ENCODE assay signal across 20 mouse cellular contexts in the genomic region with DNA sequence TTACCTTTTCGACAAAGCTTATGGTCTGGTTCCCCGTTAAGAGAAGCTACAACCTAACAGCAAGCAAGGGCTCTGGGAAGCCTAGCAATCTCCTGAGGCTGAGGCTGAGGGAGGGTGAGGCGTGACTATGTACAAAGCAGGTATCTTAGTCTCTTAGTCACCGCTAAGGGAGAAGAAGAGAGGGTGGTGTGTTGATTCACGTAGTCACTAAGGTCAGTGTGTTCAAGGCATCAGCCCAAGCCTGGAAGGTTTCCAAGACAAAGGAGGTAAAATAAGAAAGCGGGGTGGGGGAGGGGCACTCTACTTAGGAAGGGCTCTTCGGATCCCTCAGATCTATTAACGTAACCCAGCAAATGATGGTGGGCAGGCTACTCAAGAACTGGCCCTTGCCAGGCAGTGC. TPM values are rescaled to one million over a fixed set of nuclear protein-coding genes. Genes with fewer than 3 reads are reported as not detected.
DNase-seq lines count a peak whose midpoint lies in the region; ATAC-seq and TF ChIP-seq lines count a peak whose summit lies in the region.
"Had no signal": no experiment of that assay in that cellular context is flagged by ENCODE, and none has a peak within 500 bp of the region (broad histone marks: within the 10 kb centered on the region; RNA-seq: fewer than 3 reads in every experiment).

No protein-coding gene starts in this region.

- TF ChIP-seq POLR2A in kidney, adult 2 months (IDR thresholded peaks at IDR 0.05; ENCODE audit: low read depth, low read length), result no peak

- H3K27me3 ChIP-seq in kidney, adult 2 months (replicated peaks; ENCODE audit: control insufficient read depth, insufficient read depth, low read length), result no peaks in the 10 kb centered on the region
- no peaks in the 10 kb centered on the region for H3K27me3 ChIP-seq in kidney, embryonic 16.5 days (ENCODE audit: insufficient read depth, low read length)
- H3K27me3 ChIP-seq: neural tube, embryonic 13.5 days; Patski had no signal

- H3K4me1 ChIP-seq in kidney, adult 2 months (ENCODE audit: control insufficient read depth, insufficient read depth, low read length), result peaks cover 33% of the 10 kb centered on the region
- peaks cover 17% of the 10 kb centered on the region for H3K4me1 ChIP-seq in kidney, embryonic 16.5 days (ENCODE audit: insufficient read depth, low read length)

- no peak overlapping the region for H3K9ac ChIP-seq in kidney, embryonic 16.5 days (replicated peaks; ENCODE audit: low read length)
- H3K9ac ChIP-seq: hindbrain, embryonic 14.5 days; lung, embryonic 14.5 days; neural tube, embryonic 13.5 days had no signal

- H3K27ac ChIP-seq in kidney, adult 2 months (ENCODE audit: insufficient read depth, low read depth, low read length), result no peak overlapping the region
- H3K27ac ChIP-seq in kidney, embryonic 16.5 days (ENCODE audit: low read length), result no peak overlapping the region
- H3K27ac ChIP-seq: hindbrain, embryonic 14.5 days; neural tube, embryonic 13.5 days had no signal

- no peak for ATAC-seq in kidney, embryonic 16.5 days (ENCODE audit: low FRiP score, low TSS enrichment)
- 0 out of 2 replicates have a peak, but pooled peaks have one; percentile 12 for ATAC-seq in megakaryocyte progenitor cell, adult 5-6 weeks (replicated peaks; ENCODE audit: poor library complexity)
- ATAC-seq: Patski had no signal

- H3K4me2 ChIP-seq in kidney, embryonic 16.5 days (replicated peaks; ENCODE audit: low read depth, low read length), result no peak overlapping the region
- H3K4me2 ChIP-seq: hindbrain, embryonic 14.5 days; lung, embryonic 14.5 days; neural tube, embryonic 13.5 days had no signal

- no peak for TF ChIP-seq CTCF in kidney, adult 2 months (conservative IDR thresholded peaks at IDR 0.05; ENCODE audit: insufficient read depth, insufficient read length, low read depth, low read length)

- no peaks in the 10 kb centered on the region for H3K9me3 ChIP-seq in kidney, embryonic 16.5 days (ENCODE audit: low read length)
- H3K9me3 ChIP-seq: neural tube, embryonic 13.5 days had no signal

- WGBS in kidney, adult 2 months, result 45% methylated on average over 8 of the region's 8 CpGs
- 68% methylated on average over 8 of the region's 8 CpGs for WGBS in kidney, embryonic 16.5 days

- DNase-seq in adrenal gland, postnatal 14 days, result peak; percentile 29
- DNase-seq in adrenal gland, adult 18-20 months (ENCODE audit: low spot score in 2 of 2), result no peak
- DNase-seq in kidney, adult 2 months, result peak; percentile 68
- peak; percentile 21 for DNase-seq in NIH3T3 (ENCODE audit: low read depth)
- DNase-seq in embryo, embryonic 10.5 days (ENCODE audit: low spot score), result no peak
- no peak for DNase-seq in natural killer cell, adult 2 months (ENCODE audit: low spot score in 2 of 2)
- DNase-seq: cerebellum, adult 9-11 months; embryo, embryonic 11 days; heart, adult 11 months; kidney, adult 18-20 months; lung, embryonic 14.5 days; spleen, adult 18-20 months; thymus, postnatal 4 days had no signal

- H3K4me3 ChIP-seq in kidney, adult 2 months (ENCODE audit: insufficient read depth, low read depth, low read length), result no peak overlapping the region
- H3K4me3 ChIP-seq in kidney, embryonic 16.5 days (ENCODE audit: low read length), result no peak overlapping the region
- H3K4me3 ChIP-seq: neural tube, embryonic 13.5 days had no signal

- H3K36me3 ChIP-seq in kidney, adult 2 months (ENCODE audit: control insufficient read depth, insufficient read depth, low read length), result no peaks in the 10 kb centered on the region
- no peaks in the 10 kb centered on the region; the same call in 1 of the 2 replicates for H3K36me3 ChIP-seq in kidney, embryonic 16.5 days (ENCODE audit: insufficient read depth, low read length)
- H3K36me3 ChIP-seq: neural tube, embryonic 13.5 days had no signal

RNA-seq across cellular contexts. Expression of a gene that starts 9.5 kb away (rescaled TPM):
- total RNA-seq in adrenal gland, postnatal 14 days (2021), result 7.8 and 11.8 TPM in 2 replicates
- total RNA-seq in adrenal gland, adult 18-20 months (2021), result 1 to 10 TPM; 5.8 to 7.5 TPM
- polyA plus RNA-seq in kidney, adult 2 months (2012; rRNA removed), result 15.3 and 19.4 TPM in 2 replicates
- polyA plus RNA-seq in kidney, embryonic 16.5 days (2015; fragmentation: Nextera tagmentation; extraction: Ambion mirVana), result 23.7 and 25.0 TPM in 2 replicates
- 26.3 and 27.5 TPM in 2 replicates for total RNA-seq in megakaryocyte progenitor cell, adult 5-6 weeks (2015)
- total RNA-seq in megakaryocyte progenitor cell, adult 5-6 weeks (2017), result 18.3 and 18.9 TPM in 2 replicates

RNA-seq across cellular contexts. Expression of a gene that starts 28.9 kb away (rescaled TPM):
- 15.0 and 15.4 TPM in 2 replicates for total RNA-seq in adrenal gland, postnatal 14 days (2021)
- total RNA-seq in adrenal gland, adult 18-20 months (2021), result 10 to 100 TPM; 10.3 to 11.8 TPM
- polyA plus RNA-seq in kidney, adult 2 months (2012; rRNA removed), result 13.7 and 15.7 TPM in 2 replicates
- 13.8 and 15.1 TPM in 2 replicates for polyA plus RNA-seq in kidney, embryonic 16.5 days (2015; fragmentation: Nextera tagmentation; extraction: Ambion mirVana)
- 14.7 and 15.6 TPM in 2 replicates for total RNA-seq in megakaryocyte progenitor cell, adult 5-6 weeks (2015)
- total RNA-seq in megakaryocyte progenitor cell, adult 5-6 weeks (2017), result 9.8 and 10.6 TPM in 2 replicates

RNA-seq across cellular contexts. Expression of a gene that starts 30.4 kb away (rescaled TPM):
- total RNA-seq in adrenal gland, postnatal 14 days (2021), result 0.15 and 0.23 TPM in 2 replicates
- under 1 TPM in 1 of 2 experiments, not detected in 1; 0.13 TPM for total RNA-seq in adrenal gland, adult 18-20 months (2021)
- 0.13 and 0.19 TPM in 2 replicates for polyA plus RNA-seq in kidney, adult 2 months (2012; rRNA removed)
- 0.26 and 0.51 TPM in 2 replicates for polyA plus RNA-seq in kidney, embryonic 16.5 days (2015; fragmentation: Nextera tagmentation; extraction: Ambion mirVana)
- not detected in 2 replicates for total RNA-seq in megakaryocyte progenitor cell, adult 5-6 weeks (2015)
- total RNA-seq in megakaryocyte progenitor cell, adult 5-6 weeks (2017), result not detected in 2 replicates
- total RNA-seq: left cerebral cortex, postnatal 10 days; megakaryocyte, adult 5-6 weeks had no signal
- polyA plus RNA-seq: lung, embryonic 14.5 days had no signal

RNA-seq across cellular contexts. Expression of a gene that starts 46.7 kb away (rescaled TPM):
- 17.7 and 26.5 TPM in 2 replicates for total RNA-seq in adrenal gland, postnatal 14 days (2021)
- total RNA-seq in adrenal gland, adult 18-20 months (2021), result 10 to 100 TPM; 17.3 to 22.6 TPM
- polyA plus RNA-seq in kidney, adult 2 months (2012; rRNA removed), result 16.3 and 16.9 TPM in 2 replicates
- polyA plus RNA-seq in kidney, embryonic 16.5 days (2015; fragmentation: Nextera tagmentation; extraction: Ambion mirVana), result 36.1 and 40.5 TPM in 2 replicates
- 21.1 and 27.4 TPM in 2 replicates for total RNA-seq in megakaryocyte progenitor cell, adult 5-6 weeks (2015)
- 20.3 and 27.2 TPM in 2 replicates for total RNA-seq in megakaryocyte progenitor cell, adult 5-6 weeks (2017)

RNA-seq across cellular contexts. Expression of a gene that starts 48.8 kb away (rescaled TPM):
- 18.7 and 24.2 TPM in 2 replicates for total RNA-seq in adrenal gland, postnatal 14 days (2021)
- total RNA-seq in adrenal gland, adult 18-20 months (2021), result 10 to 100 TPM in 1 of 2 experiments, 1 to 10 TPM in 1; 6.5 to 10.7 TPM
- polyA plus RNA-seq in kidney, adult 2 months (2012; rRNA removed), result 5.0 and 7.9 TPM in 2 replicates
- polyA plus RNA-seq in kidney, embryonic 16.5 days (2015; fragmentation: Nextera tagmentation; extraction: Ambion mirVana), result 5.1 and 7.3 TPM in 2 replicates
- 0.05 and 0.07 TPM in 2 replicates for total RNA-seq in megakaryocyte progenitor cell, adult 5-6 weeks (2015)
- total RNA-seq in megakaryocyte progenitor cell, adult 5-6 weeks (2017), result not detected in 2 replicates
- total RNA-seq: megakaryocyte, adult 5-6 weeks had no signal
- polyA plus RNA-seq: Patski had no signal

Comparison
In these comparisons a context has a peak if more than half of its experiments do, and no peak if none do; other contexts are left out.
1. DNase-seq: peak in adrenal gland, postnatal 14 days (single experiment), kidney, adult 2 months (single experiment) and NIH3T3 (single experiment); none in adrenal gland, adult 18-20 months (0 of 2), embryo, embryonic 10.5 days (single experiment) and natural killer cell, adult 2 months (0 of 2).